Mouse (Mus musculus) testis, adult 2 months (tissue): ENCODE results near the gene Lpcat2b.

Experiments used
- CTCF ChIP-seq: fragments of 200-500 bp; IDR thresholded peaks from 2 replicates; pipeline ENCODE4 v1.5.1; 2012; ENCODE audit warnings: low read depth, mild to moderate bottlenecking, inconsistent platforms, low read length, moderate library complexity; ENCODE audit not compliant: control insufficient read depth, insufficient read depth, insufficient replicate concordance
- POLR2A ChIP-seq: fragments of 200-500 bp; IDR thresholded peaks from 2 replicates; pipeline ENCODE4 v1.6.1; 2012; ENCODE audit warnings: low read depth, mild to moderate bottlenecking, inconsistent platforms, low read length, moderate library complexity; ENCODE audit not compliant: control insufficient read depth

- no peak for TF ChIP-seq CTCF
- no peak for TF ChIP-seq POLR2A
Observed at GRCm38 (mm10) chr5:107412285-107412684, 19.1 kb upstream of the Lpcat2b start.
